Mouse (Mus musculus): Measurements from ENCODE around the gene Ethe1. TPM values are rescaled to one million over a fixed set of nuclear protein-coding genes. Genes with fewer than 3 reads are reported as not detected.
A peak's percentile ranks its signal among the peaks of the same experiment; 100 is the strongest.

The Ethe1 gene
- total and polyA plus RNA-seq, 3 experiments = 21.0 to 33.3 TPM; not detected in 1

DNA sequence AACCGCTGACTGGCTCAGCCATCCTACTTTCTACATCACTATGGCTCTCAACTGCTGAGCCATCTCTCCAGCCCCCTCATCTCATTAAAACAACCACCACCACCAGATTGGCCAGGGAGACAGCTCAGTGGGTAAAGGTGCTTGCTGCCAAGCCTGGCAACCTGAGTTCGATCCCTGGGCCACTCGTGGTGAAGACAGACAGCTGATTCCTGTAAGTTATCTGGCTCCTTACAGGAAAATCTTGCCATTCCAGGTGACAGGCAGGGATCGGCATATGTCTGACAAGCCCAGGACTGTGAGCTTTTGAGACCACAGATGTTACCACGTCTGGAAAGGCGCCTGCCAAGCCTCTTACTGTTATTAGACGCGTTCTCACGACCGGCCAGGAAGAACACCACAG lies 9.5 kb upstream of the Ethe1 start:
- Histone ChIP-seq H3K36me3 (ENCODE audit: control insufficient read depth in 1 of 2, insufficient read depth in 2 of 2, low read length in 2 of 2) (no peaks in the 10 kb centered on the region), H3K27me3 (ENCODE audit: control insufficient read depth in 1 of 2, insufficient read depth in 2 of 2, low read length in 2 of 2) (no peaks in the 10 kb centered on the region), H3K9ac (ENCODE audit: control insufficient read depth, low read depth, low read length, poor library complexity, severe bottlenecking) (peak overlapping the region; percentile 90), H3K9me3 (replicated peaks; ENCODE audit: insufficient read depth, low read length) (no peaks in the 10 kb centered on the region), H3K79me2 (ENCODE audit: control insufficient read depth, insufficient read depth, low read length, poor library complexity) (no peaks in the 10 kb centered on the region; the same call in 1 of the 2 replicates), H3K27ac (ENCODE audit: control insufficient read depth, low read depth, low read length) (peak overlapping the region; percentile 98), H3K4me3 (ENCODE audit: control insufficient read depth in 1 of 2, insufficient read depth in 1 of 2, low read depth in 2 of 2, low read length in 2 of 2) (peak overlapping the region; percentile 85 to 90), H3K4me1 (ENCODE audit: control insufficient read depth in 1 of 2, insufficient read depth in 2 of 2, low read length in 2 of 2) (no peaks in the 10 kb centered on the region)
- DNase-seq (ENCODE audit: low read depth, low spot score) = peak; percentile 57
- TF ChIP-seq EP300 (IDR thresholded peaks at IDR 0.05; ENCODE audit: low read depth in 1 of 2, low read length in 2 of 2) (no peak), ZC3H11A (IDR thresholded peaks at IDR 0.05; ENCODE audit: low read depth, low read length) (no peak), POLR2AphosphoS5 (IDR thresholded peaks at IDR 0.05; ENCODE audit: borderline replicate concordance, low read depth, low read length) (no peak), JUND (IDR thresholded peaks at IDR 0.05; ENCODE audit: low read depth, low read length) (no peak), TAL1 (IDR thresholded peaks at IDR 0.05; ENCODE audit: low read length) (no peak), ELF1 (IDR thresholded peaks at IDR 0.05; ENCODE audit: low read depth, low read length) (no peak), UBTF (IDR thresholded peaks at IDR 0.05; ENCODE audit: borderline replicate concordance, insufficient read depth, low read depth, low read length) (no peak), MYB (IDR thresholded peaks at IDR 0.05; ENCODE audit: low read depth, low read length) (no peak), ZNF384 (IDR thresholded peaks at IDR 0.05; ENCODE audit: low read depth, low read length) (no peak), NRF1 (IDR thresholded peaks at IDR 0.05; ENCODE audit: insufficient read depth, low read depth, low read length, poor library complexity, severe bottlenecking) (no peak), BHLHE40 (IDR thresholded peaks at IDR 0.05; ENCODE audit: borderline replicate concordance, low read depth, low read length) (no peak), CHD1 (IDR thresholded peaks at IDR 0.05; ENCODE audit: low read depth, low read length) (no peak), MAFK (IDR thresholded peaks at IDR 0.05; ENCODE audit: borderline replicate concordance, low read depth, low read length) (no peak), MEF2A (IDR thresholded peaks at IDR 0.05; ENCODE audit: extremely low read depth, insufficient replicate concordance, low read depth, low read length, poor library complexity, severe bottlenecking) (no peak)

DNA sequence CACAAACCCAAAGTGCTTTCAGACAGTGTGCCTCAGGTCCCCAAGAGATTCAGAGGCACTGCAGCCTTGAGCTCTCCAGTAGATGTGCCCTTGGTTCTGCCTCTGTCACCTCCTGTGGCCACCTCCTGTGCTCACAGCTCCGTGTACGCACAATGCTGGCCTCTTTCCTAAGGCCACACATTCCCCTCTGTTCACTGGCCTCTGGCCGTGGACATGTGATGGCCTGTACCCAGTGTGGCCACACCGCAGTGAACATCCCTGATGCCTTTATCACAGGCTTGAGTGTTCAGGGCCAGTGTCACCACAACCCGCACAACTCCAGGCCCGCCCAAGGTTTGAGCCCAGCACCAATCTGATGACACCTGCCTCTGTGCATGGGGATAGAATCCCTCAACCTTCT lies 2.5 kb upstream of the Ethe1 start:
- H3K27ac ChIP-seq (ENCODE audit: control insufficient read depth, low read depth, low read length) = no peak overlapping the region
- H3K9me3 ChIP-seq (replicated peaks; ENCODE audit: insufficient read depth, low read length) = no peaks in the 10 kb centered on the region
- H3K27me3 ChIP-seq (ENCODE audit: control insufficient read depth in 1 of 2, insufficient read depth in 2 of 2, low read length in 2 of 2) = no peaks in the 10 kb centered on the region
- TF ChIP-seq SIN3A (IDR thresholded peaks at IDR 0.05; ENCODE audit: low read length) = no peak
- TF ChIP-seq RCOR1 (IDR thresholded peaks at IDR 0.05; ENCODE audit: low read depth, low read length) = no peak
- no peaks in the 10 kb centered on the region for H3K36me3 ChIP-seq (ENCODE audit: control insufficient read depth in 1 of 2, insufficient read depth in 2 of 2, low read length in 2 of 2)
- DNase-seq (ENCODE audit: low read depth, low spot score) = no peak
- no peaks in the 10 kb centered on the region for H3K79me2 ChIP-seq (ENCODE audit: control insufficient read depth, insufficient read depth, low read length, poor library complexity)
- H3K9ac ChIP-seq (ENCODE audit: control insufficient read depth, low read depth, low read length, poor library complexity, severe bottlenecking) = no peak overlapping the region
- no peak overlapping the region for H3K4me3 ChIP-seq (ENCODE audit: control insufficient read depth in 1 of 2, insufficient read depth in 1 of 2, low read depth in 2 of 2, low read length in 2 of 2)
- H3K4me1 ChIP-seq (ENCODE audit: control insufficient read depth in 1 of 2, insufficient read depth in 2 of 2, low read length in 2 of 2) = no peaks in the 10 kb centered on the region

Data from MEL (cell line).